Mouse (Mus musculus) T-cell, adult 2 months (primary cell): ENCODE results near the gene Akr1c18.

Experiments used
- DNase-seq: peaks from one replicate; pipeline ENCODE4 v3.0.0; 2022; ENCODE audit warnings: low spot score

Akr1c18 gene

DNA sequence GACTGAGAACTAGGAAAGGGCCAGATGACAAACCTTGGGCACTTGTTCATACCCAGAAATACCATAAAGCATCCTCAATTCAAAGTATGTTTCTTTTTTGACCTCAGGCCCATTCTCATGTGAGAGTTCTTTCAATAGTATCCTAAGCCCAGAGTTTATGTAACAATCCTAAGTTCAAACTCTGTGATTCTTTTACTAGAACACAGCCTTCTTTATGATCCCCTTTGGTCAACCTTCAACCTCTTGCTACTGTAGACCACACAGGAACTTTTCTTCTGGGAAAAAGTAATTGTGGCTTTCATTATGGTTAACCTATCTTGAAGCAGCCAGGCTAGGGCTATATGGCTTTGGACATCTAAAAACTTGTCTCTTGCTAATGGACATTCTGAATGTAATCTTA lies 48.8 kb downstream of the Akr1c18 start:
- no peak for DNase-seq
